Mouse (Mus musculus) spleen, adult 2 months (tissue): Measurements from ENCODE around the gene Capn15.

ENCODE experiments used
- CTCF ChIP-seq: fragments of 200-500 bp; IDR thresholded peaks from 2 replicates; pipeline ENCODE4 v1.5.1; 2011; ENCODE audit warnings: mild to moderate bottlenecking, inconsistent platforms; ENCODE audit not compliant: insufficient read depth, insufficient read length, insufficient replicate concordance; ENCODE audit errors: extremely low read depth
- POLR2A ChIP-seq: fragments of 200-500 bp; IDR thresholded peaks from 2 replicates; pipeline ENCODE4 v1.6.1; 2011; ENCODE audit warnings: low read depth, low read length, inconsistent platforms

GRCm38 (mm10) chr17:25951803-25952623 lies 33.6 kb downstream of the Capn15 start, which contains the start of gene A930017K11Rik:
- TF ChIP-seq CTCF: no peak
- TF ChIP-seq POLR2A: no peak
